ENCODE assay signal across 17 mouse cellular contexts in the genomic region with DNA sequence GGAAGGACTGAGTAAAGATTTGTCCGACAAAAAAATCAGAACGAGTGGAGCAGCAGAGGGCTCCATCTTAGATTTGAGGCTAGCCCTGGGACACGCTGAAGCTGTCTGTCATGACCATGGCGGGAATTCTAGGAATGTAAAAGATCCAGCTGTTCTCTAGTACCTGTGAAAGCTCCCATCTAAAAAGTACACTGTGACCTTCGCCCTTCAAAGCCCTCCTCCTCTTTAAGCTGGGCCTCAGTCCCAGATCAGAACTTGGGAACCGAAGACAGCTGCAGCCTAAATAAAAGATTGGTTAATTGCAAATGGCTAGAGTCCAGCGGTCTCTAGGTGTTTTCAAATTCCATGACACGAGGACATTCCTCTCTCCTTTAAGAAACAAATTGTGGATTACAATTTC.
"Had no signal": no experiment of that assay in that cellular context is flagged by ENCODE, and none has a peak within 500 bp of the region (broad histone marks: within the 10 kb centered on the region; RNA-seq: fewer than 3 reads in every experiment).

No protein-coding gene starts in this region.

- H3K27me3 ChIP-seq: liver, embryonic 13.5 days; neural tube, embryonic 12.5 days; neural tube, embryonic 15.5 days had no signal

- H3K4me2 ChIP-seq: liver, embryonic 13.5 days; midbrain, embryonic 11.5 days; neural tube, embryonic 12.5 days; neural tube, embryonic 15.5 days had no signal

- H3K27ac ChIP-seq: layer of hippocampus, adult 2 months; liver, embryonic 13.5 days; neural tube, embryonic 12.5 days; neural tube, embryonic 15.5 days had no signal

- DNase-seq: kidney, adult 18-20 months; kidney, adult 9 months; kidney, postnatal 10 days; layer of hippocampus, adult 9-11 months; liver, embryonic 13.5 days; lung, adult 2 months; lung, postnatal 14 days; lung, postnatal 4 days; midbrain, embryonic 14.5 days; retina, postnatal 1 day; thymus, adult 2 months; thymus, postnatal 14 days; thymus, postnatal 4 days had no signal

- H3K36me3 ChIP-seq: liver, embryonic 13.5 days; neural tube, embryonic 12.5 days; neural tube, embryonic 15.5 days had no signal

- H3K9ac ChIP-seq: liver, embryonic 13.5 days; neural tube, embryonic 12.5 days; neural tube, embryonic 15.5 days had no signal

- H3K9me3 ChIP-seq: liver, embryonic 13.5 days; neural tube, embryonic 12.5 days; neural tube, embryonic 15.5 days had no signal

- H3K4me1 ChIP-seq: neural tube, embryonic 12.5 days; neural tube, embryonic 15.5 days had no signal

- H3K4me3 ChIP-seq: layer of hippocampus, adult 2 months; liver, embryonic 13.5 days; neural tube, embryonic 12.5 days; neural tube, embryonic 15.5 days had no signal
